Mouse (Mus musculus): Measurements from ENCODE around the gene Slc25a41. TPM values are rescaled to one million over a fixed set of nuclear protein-coding genes. Genes with fewer than 3 reads are reported as not detected.
A peak's percentile ranks its signal among the peaks of the same experiment; 100 is the strongest.

The Slc25a41 gene
- polyA plus RNA-seq, 1 experiment from 2014 or later, result not detected

DNA sequence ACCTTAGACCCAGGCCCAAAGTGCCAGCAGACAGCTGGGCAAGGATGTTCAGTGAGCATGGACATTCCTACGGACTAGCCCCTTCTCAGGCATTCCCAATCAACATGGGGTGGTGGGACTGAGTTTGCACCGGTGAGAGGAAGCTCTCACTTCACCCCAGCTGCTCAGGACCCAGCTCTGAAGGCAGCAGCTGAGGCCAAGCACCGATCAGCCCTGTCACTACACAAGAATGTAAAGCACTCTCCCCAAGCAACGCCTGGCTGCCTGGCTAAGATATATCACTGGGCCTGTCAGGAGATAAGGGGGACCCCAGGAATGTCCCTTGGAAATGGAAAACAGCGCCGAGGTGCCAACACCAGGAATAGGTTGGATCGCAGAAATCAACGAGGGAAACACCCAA, 40.2 kb downstream of the Slc25a41 start:
- Histone ChIP-seq H3K4me2 (no peak overlapping the region), H3K4me1 (replicated peaks) (peaks cover 14% of the 10 kb centered on the region), H3K9ac (no peak overlapping the region), H3K27me3 (no peaks in the 10 kb centered on the region), H3K9me3 (no peaks in the 10 kb centered on the region), H3K4me3 (no peak overlapping the region), H3K27ac (replicated peaks) (no peak overlapping the region), H3K36me3 (peaks cover 73% of the 10 kb centered on the region)
- WGBS, result 70% methylated on average over 8 of the region's 8 CpGs
- no peak for ATAC-seq (ENCODE audit: low read depth)

DNA sequence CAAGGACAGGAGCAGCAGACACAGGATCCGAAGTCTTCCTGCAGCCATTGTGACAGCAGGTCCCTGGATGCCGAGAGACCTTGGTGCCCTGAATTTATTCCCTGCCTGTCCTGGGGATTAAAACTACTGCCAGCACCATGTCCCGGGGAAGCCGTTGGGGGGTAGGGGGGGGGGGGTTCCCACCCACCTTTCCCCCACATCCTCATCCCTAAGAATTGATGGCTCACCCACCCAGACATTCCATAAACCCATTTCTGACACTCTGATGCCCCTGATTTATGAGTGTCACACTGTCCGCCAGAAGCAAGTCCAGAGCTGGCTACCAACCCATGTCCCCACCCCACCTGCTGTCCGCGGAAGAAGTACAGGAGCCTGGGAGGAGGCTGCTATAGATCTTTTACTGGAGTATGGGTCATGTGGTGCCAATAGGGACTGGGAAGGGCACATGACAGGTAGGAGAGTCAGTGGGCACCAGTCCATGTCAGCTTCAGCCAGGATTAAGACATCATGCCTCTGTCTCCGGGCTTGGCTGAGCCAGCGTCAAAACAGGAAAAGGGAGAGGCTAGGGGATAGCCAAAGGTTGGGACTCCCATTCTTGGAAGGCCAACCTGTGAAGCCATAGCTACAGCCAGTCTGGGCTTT, 41.4 kb downstream of the Slc25a41 start, which contains the start of gene Pspn:
Pspn (minus strand) TSS at position 51 of the 642 bp plus-strand sequence.
- Histone ChIP-seq H3K9ac (no peak within 1 kb of the TSS), H3K27me3 (no peaks in the 10 kb centered on the region), H3K36me3 (peaks cover 73% of the 10 kb centered on the region), H3K27ac (replicated peaks) (no peak within 1 kb of the TSS), H3K4me2 (no peak within 1 kb of the TSS), H3K4me3 (no peak within 1 kb of the TSS), H3K9me3 (no peaks in the 10 kb centered on the region), H3K4me1 (replicated peaks) (peaks cover 14% of the 10 kb centered on the region)
- ATAC-seq (ENCODE audit: low read depth), result no peak
- 92% methylated on average over 9 of the region's 9 CpGs for WGBS

DNA sequence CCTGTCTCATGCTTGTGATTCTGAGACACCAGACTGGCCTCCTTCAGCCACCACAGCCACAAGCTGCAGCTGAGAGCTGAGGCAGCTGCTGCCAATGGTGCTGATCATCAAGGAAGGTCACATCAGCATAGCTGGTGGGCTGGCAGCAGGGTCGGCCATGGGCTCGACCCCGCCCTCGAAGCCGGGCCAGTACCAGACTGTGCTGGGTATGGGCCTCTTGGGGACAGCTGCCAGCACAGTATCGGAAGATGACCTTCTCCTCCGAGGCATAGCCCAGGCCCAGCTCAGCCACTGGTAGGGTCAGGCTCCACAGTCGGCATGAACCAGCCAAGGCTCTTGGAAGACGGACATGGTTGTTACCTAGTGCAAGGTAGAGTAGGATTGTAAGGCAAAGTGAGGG, 42.0 kb downstream of the Slc25a41 start:
- Histone ChIP-seq H3K9ac (no peak overlapping the region), H3K4me1 (replicated peaks) (peaks cover 14% of the 10 kb centered on the region), H3K4me3 (no peak overlapping the region), H3K36me3 (peaks cover 73% of the 10 kb centered on the region), H3K27ac (replicated peaks) (no peak overlapping the region), H3K9me3 (no peaks in the 10 kb centered on the region), H3K27me3 (no peaks in the 10 kb centered on the region), H3K4me2 (no peak overlapping the region)
- ATAC-seq (ENCODE audit: low read depth), result no peak
- 92% methylated on average over 9 of the region's 9 CpGs for WGBS

DNA sequence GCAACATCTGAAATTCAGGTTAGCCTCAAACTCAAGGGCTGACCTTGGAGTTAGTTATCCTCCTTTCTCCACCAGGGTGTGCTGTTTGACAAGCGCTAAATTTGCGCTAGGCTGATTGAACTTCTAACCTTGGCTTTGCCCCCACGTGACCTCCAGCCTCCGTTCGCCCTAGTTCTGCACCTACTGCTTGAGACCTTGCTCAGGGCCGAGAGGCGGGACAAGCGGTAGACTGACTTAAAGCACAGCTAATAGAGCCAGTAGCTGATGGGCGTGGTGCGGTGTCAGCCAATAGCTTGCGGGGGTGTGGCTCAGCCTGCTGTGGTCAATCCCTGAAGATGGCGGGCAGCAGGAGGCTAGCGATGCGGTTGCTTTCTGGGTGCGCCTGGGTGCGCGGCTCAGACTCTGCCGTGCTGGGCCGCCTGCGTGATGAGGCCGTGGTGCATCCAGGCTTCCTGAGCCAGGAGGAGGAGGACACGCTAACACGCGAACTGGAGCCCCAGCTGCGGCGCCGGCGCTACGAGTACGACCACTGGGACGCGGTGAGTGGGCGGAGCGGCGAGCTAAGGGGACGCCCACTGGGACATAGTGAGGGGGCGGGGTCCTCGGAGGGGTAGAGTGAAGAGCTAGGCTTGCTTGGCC, 44.3 kb downstream of the Slc25a41 start, which contains the start of gene Alkbh7:
Alkbh7 (plus strand) TSS at position 311 of the 639 bp plus-strand sequence.
- no peaks in the 10 kb centered on the region for H3K9me3 ChIP-seq
- H3K36me3 ChIP-seq, result peaks cover 73% of the 10 kb centered on the region
- H3K4me1 ChIP-seq (replicated peaks), result peaks cover 20% of the 10 kb centered on the region
- peak within 1 kb of the TSS; percentile 89 for H3K27ac ChIP-seq (replicated peaks)
- peak within 1 kb of the TSS; percentile 75 for H3K4me3 ChIP-seq
- H3K27me3 ChIP-seq, result no peaks in the 10 kb centered on the region
- peak; percentile 98 for ATAC-seq (ENCODE audit: low read depth)
- under 1% methylated on average over 38 of the region's 38 CpGs for WGBS
- H3K4me2 ChIP-seq, result peak within 1 kb of the TSS; percentile 70
- H3K9ac ChIP-seq, result peak within 1 kb of the TSS; percentile 77

DNA sequence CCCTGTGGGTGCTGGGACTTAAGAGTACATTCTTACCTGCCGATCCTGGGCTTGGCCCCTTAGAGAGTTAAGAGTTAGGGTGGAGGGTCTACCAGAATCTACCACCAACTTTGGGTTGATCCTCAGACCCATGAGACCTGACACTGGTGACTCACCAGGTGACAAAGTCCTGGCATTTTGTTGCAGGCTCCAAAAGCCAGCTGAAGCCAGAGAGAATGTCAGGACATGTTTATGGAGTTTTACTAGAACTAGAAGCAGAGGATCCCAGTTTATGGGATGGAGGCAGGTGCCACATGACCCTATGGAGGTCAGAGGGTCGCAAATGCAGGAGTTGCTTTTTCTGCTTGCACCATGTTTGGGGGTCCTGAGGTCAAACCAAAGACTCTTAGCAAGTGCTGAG, 44.9 kb downstream of the Slc25a41 start:
- no peak overlapping the region for H3K9ac ChIP-seq
- H3K9me3 ChIP-seq, result no peaks in the 10 kb centered on the region
- peak overlapping the region; percentile 75 for H3K4me3 ChIP-seq
- H3K27ac ChIP-seq (replicated peaks), result no peak overlapping the region
- no peak for ATAC-seq (ENCODE audit: low read depth)
- peaks cover 75% of the 10 kb centered on the region for H3K36me3 ChIP-seq
- H3K4me2 ChIP-seq, result peak overlapping the region; percentile 70
- 70% methylated on average over 2 of the region's 2 CpGs for WGBS
- H3K27me3 ChIP-seq, result no peaks in the 10 kb centered on the region
- peaks cover 27% of the 10 kb centered on the region for H3K4me1 ChIP-seq (replicated peaks)

DNA sequence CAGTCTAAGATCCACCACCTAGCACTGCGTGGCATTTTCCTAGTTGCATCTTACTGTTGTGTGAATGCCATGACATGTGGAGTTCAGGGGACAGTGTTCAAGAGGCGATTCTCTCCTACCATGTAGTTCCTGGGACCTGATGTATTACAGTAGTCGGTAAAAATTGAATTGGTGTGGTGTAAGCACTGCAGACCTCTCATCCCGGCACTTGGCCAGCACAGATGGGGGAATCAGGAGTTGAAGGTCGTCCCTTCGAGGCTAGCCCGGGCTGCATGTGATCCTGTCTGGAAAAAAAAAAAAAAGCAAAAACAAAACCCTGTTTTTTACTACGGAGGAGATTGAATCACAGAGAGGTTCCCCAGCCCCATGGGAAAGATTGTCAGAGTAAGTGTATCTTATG, 46.4 kb downstream of the Slc25a41 start:
- ATAC-seq (ENCODE audit: low read depth), result no peak
- Histone ChIP-seq H3K9me3 (no peaks in the 10 kb centered on the region), H3K4me2 (no peak overlapping the region), H3K4me3 (no peak overlapping the region), H3K27ac (replicated peaks) (no peak overlapping the region), H3K4me1 (replicated peaks) (peaks cover 36% of the 10 kb centered on the region), H3K27me3 (no peaks in the 10 kb centered on the region), H3K9ac (no peak overlapping the region), H3K36me3 (peaks cover 66% of the 10 kb centered on the region)
- WGBS, result 92% methylated on average over 8 of the region's 8 CpGs

DNA sequence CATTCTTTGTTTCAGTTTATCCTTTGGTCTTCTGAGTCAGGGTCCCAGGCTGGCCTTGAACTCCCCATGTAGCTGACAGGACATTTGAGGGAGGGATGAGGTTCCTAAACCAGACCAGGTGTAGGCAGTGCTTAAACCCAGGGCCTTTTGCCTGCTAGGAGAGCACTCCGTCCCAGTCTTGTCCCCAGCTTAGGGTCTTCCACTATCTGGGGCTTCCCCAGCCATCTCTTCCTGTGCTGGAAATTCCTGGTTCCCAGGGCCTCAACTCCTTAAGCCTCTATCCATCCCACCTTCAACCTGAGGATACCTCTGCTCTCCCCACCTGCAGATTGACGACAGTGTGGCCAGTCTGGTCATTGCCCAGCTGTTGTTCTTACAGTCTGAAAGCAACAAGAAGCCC, 50.5 kb downstream of the Slc25a41 start:
- no peaks in the 10 kb centered on the region for H3K9me3 ChIP-seq
- H3K4me3 ChIP-seq, result peak overlapping the region; percentile 64
- ATAC-seq (ENCODE audit: low read depth), result no peak
- peak overlapping the region; percentile 83 for H3K4me2 ChIP-seq
- 0 out of 2 replicates have a peak overlapping the region, but pooled peaks have one; percentile 86 for H3K27ac ChIP-seq (replicated peaks)
- H3K27me3 ChIP-seq, result no peaks in the 10 kb centered on the region
- H3K36me3 ChIP-seq, result peaks cover 44% of the 10 kb centered on the region
- H3K9ac ChIP-seq, result peak overlapping the region; percentile 80
- peaks cover 22% of the 10 kb centered on the region for H3K4me1 ChIP-seq (replicated peaks)
- WGBS, result 81% methylated on average over 2 of the region's 2 CpGs

DNA sequence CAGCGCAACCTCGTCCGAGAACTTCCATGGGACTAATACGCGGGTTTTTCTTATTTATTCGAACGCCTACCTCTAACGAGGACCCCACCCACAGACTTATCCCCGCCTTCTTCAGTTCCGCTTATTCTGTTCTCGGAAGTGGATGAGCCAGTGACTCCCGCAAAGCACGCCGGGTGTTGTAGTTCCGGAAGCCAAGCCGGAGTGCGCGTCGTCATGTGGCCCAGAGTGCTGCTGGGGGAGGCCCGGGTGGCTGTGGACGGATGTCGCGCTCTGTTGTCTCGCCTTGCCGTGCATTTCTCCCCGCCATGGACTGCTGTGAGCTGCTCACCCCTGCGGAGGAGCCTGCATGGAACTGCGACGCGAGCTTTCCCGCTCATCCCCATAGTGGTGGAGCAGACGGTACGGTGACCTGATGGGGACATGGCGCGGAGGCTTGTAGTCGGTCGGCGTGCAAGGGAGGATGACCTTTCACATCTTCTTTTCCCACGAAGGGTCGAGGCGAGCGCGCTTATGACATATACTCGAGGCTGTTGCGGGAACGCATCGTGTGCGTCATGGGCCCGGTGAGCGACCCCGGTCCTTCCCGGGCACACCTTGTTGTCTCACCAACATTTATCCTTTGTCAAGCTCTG, 51.2 kb downstream of the Slc25a41 start, which contains the start of gene Clpp:
Clpp (plus strand) TSS at position 191 of the 632 bp plus-strand sequence.
- H3K36me3 ChIP-seq, result peaks cover 37% of the 10 kb centered on the region
- under 1% methylated on average over 52 of the region's 52 CpGs for WGBS
- peaks cover 22% of the 10 kb centered on the region for H3K4me1 ChIP-seq (replicated peaks)
- peak within 1 kb of the TSS; percentile 80 for H3K9ac ChIP-seq
- peak within 1 kb of the TSS; percentile 83 for H3K4me2 ChIP-seq
- H3K4me3 ChIP-seq, result peak within 1 kb of the TSS; percentile 64
- ATAC-seq (ENCODE audit: low read depth), result peak; percentile 97
- no peaks in the 10 kb centered on the region for H3K9me3 ChIP-seq
- H3K27me3 ChIP-seq, result no peaks in the 10 kb centered on the region
- peak within 1 kb of the TSS; percentile 86 for H3K27ac ChIP-seq (replicated peaks)

DNA sequence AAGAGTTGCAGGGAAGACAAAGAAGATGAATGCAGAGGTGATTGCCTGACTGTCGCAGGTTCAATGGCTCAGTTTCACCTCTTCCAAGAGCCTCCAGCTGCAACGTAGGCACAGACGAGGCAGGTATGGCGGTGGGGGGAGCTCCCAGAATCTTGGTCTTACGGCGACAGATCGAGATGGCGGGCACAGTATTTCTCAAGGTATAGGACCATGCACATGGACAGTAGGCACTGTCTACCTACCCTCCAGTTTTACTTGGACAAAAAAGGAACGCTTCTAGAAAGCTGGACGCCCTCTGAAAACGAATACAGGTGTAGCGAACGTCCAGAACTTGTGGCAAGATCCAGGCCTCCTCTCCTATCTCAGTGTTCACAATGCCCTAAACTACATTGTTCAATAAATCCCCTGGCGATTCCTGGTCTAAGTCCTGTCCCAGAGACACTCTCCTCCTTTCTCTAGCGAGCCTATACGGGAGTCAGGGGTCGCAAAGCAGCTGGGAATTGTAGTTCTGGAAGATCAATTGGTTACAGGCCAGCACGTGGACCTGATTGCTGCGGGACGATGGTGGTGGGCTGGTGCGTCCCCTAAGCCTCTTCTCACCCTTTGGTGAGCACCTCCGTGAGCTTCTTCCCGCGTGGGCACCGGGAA, 51.9 kb downstream of the Slc25a41 start:
- peak overlapping the region; percentile 86 for H3K27ac ChIP-seq (replicated peaks)
- WGBS, result 3% methylated on average over 25 of the region's 25 CpGs
- H3K9ac ChIP-seq, result peak overlapping the region; percentile 80
- peaks cover 22% of the 10 kb centered on the region for H3K4me1 ChIP-seq (replicated peaks)
- peaks cover 30% of the 10 kb centered on the region for H3K36me3 ChIP-seq
- no peaks in the 10 kb centered on the region for H3K27me3 ChIP-seq
- peak overlapping the region; percentile 83 for H3K4me2 ChIP-seq
- peak overlapping the region; percentile 64 for H3K4me3 ChIP-seq
- no peaks in the 10 kb centered on the region for H3K9me3 ChIP-seq
- peak; percentile 94 for ATAC-seq (ENCODE audit: low read depth)

DNA sequence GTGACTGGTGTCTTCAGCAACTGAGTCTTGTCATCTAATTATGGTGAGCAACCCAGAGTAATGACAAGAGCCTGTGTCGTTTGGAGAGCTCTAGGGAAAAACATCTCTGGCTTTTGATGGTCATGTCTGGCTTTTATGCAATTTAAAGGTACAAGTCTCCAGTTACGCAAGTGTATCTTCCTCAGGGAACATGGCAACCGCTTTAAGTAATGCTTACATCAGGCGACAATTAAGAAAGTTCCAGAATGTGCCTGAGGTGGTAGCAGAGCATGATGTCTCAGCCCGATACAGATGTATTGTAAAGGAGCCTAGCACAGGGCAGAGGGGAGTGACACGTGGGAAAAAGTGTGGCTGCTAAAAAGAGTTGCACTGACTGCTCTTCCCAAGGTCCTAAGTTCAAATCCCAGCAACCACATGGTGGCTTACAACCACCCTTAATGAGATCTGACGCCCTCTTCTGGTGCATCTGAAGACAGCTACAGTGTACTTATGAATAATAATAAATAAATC, 52.5 kb downstream of the Slc25a41 start:
- 77% methylated on average over 7 of the region's 7 CpGs for WGBS
- H3K9ac ChIP-seq, result peak overlapping the region; percentile 80
- peaks cover 24% of the 10 kb centered on the region for H3K36me3 ChIP-seq
- no peak for ATAC-seq (ENCODE audit: low read depth)
- peaks cover 22% of the 10 kb centered on the region for H3K4me1 ChIP-seq (replicated peaks)
- peak overlapping the region; percentile 64 for H3K4me3 ChIP-seq
- no peaks in the 10 kb centered on the region for H3K27me3 ChIP-seq
- H3K27ac ChIP-seq (replicated peaks), result peak overlapping the region; percentile 86
- H3K9me3 ChIP-seq, result no peaks in the 10 kb centered on the region
- H3K4me2 ChIP-seq, result peak overlapping the region; percentile 83

DNA sequence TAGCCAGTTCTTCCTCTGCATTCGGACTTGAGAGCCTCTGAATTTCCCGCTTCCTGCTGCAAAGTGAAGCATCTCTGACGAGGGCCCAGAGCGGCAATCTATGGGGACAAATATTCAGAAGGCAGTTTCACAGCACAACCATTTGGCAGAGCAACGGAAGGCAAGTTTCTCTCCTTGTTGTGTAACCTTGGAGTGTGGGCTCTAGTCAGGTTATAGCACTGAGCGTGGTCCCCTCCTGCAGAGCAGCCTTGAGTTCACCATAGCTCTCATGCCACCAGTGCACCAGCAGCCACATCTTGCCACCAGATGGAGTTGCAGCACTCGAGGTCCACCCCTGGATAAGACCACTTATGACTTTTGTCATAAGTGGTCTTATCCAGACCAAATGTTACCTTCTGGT, 53.0 kb downstream of the Slc25a41 start:
- Histone ChIP-seq H3K4me3 (no peak overlapping the region), H3K9me3 (no peaks in the 10 kb centered on the region), H3K4me2 (no peak overlapping the region), H3K4me1 (replicated peaks) (peaks cover 22% of the 10 kb centered on the region), H3K27me3 (no peaks in the 10 kb centered on the region), H3K27ac (replicated peaks) (no peak overlapping the region), H3K9ac (no peak overlapping the region), H3K36me3 (peaks cover 19% of the 10 kb centered on the region)
- 84% methylated on average over 7 of the region's 7 CpGs for WGBS
- ATAC-seq (ENCODE audit: low read depth), result no peak

Data from neural tube, embryonic 13.5 days (tissue).